Mouse (Mus musculus): Measurements from ENCODE around the gene Rnf40.

- TF ChIP-seq CTCF (IDR thresholded peaks at IDR 0.05; ENCODE audit: insufficient read depth, low read length) (no peak), POLR2A (IDR thresholded peaks at IDR 0.05; ENCODE audit: borderline replicate concordance, extremely low read depth, low read depth, low read length) (no peak)
These were observed 22.4 kb downstream of the Rnf40 start for GRCm38 (mm10) chr7:127611011-127611410.
